Mouse (Mus musculus) liver, embryonic 14 days (tissue): ENCODE results near the gene Rdh14. TPM values are rescaled to one million over a fixed set of nuclear protein-coding genes. Genes with fewer than 3 reads are reported as not detected.

Experiments
- polyA plus RNA-seq: library from polyadenylated mRNA; depleted of rRNA; stranded (reverse); fragments of >200 nt; gene quantifications from 2 replicates; pipeline ENCODE4 v1.2.3, GENCODE M21; 2012; rRNA removed

The Rdh14 gene
- polyA plus RNA-seq = 6.3 and 7.1 TPM in 2 replicates

DNA sequence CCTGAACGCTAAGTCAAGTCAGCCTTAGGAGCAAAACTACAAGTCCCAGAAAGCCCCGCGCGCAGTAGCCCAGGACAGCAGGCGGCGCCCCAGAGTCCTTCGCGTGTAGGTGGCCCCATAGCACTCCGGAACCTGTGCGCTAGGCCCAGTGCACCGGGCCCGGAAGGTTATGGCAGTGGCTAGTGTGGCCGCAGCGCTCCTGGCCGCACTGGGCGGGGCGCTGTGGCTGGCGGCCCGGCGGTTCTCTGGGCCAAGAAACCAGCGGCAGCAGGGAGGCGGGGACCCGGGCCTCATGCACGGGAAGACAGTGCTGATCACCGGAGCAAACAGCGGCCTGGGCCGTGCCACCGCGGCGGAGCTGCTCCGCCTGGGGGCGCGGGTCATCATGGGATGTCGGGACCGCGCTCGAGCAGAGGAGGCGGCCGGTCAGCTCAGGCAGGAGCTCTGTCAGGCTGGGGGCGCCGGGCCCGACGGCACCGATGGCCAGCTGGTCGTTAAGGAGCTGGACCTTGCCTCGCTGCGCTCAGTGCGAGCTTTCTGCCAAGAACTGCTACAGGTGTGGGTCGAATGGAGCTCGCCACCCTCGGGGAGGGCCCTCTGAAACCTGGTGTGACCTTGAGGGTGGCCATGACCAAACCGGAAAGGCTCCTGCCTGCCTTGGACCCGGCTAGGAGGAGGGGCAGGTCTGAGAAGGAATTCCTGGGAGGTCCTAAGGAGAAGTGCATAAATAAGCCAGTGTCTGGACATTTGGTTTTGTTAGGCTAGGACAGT is at the start of gene Rdh14:
Rdh14 (plus strand) TSS at position 102 of the 771 bp plus-strand sequence.

DNA sequence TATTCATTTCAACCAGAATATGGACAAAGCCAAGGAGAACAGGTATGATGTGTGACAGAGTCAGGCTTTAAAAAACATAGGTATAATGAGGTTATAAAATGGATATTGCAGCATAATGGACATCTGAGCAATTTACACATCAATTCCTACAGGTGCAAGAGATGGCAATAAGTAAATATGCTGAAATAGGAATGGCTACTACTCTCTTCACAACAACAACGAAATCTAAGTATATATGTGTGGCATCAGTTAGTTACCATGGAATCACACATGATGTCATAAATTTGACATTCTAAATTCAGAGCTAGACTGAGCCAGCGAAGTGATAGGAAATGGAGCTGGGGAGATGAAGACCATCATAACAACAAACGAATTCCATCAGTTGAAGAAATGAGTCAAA is 20.9 kb upstream of the Rdh14 start, which contains the start of gene Nt5c1b:
Nt5c1b (plus strand) TSS at position 301 of the 400 bp plus-strand sequence.

Other genes starting within 250 kb of the Rdh14 start
- gene Nt5c1b, start 20.8 kb upstream of the Rdh14 start, polyA plus RNA-seq = not detected in 2 replicates